Mouse (Mus musculus) fibroblast of lung, adult 2 months (primary cell): ENCODE data around the gene Cypt14.
"Not testable (repeated sequence)": the region's sequence is repeated elsewhere in the genome, so short reads cannot be mapped to it uniquely, and the experiment has no call there.

Experiments used
- DNase-seq: peaks from one replicate; pipeline ENCODE4 v3.0.0-alpha.2; 2011; ENCODE audit warnings: low read depth

The Cypt14 gene

GRCm38 (mm10) chrX:39863504-39863903, at the start of gene Cypt14:
Gene Cypt14 (minus strand): TSS chrX:39863604.
- not testable (repeated sequence) for DNase-seq
